Mouse (Mus musculus) spleen, adult 2 months (tissue): ENCODE measurements at regions not wholly inside any gene's neighbourhood (a gene's known extent, or its start where the extent isn't known, plus 50 kb on each side); places are given as distances from the start of the nearest gene placed in this dataset.

Experiments
- CTCF ChIP-seq: fragments of 200-500 bp; IDR thresholded peaks from 2 replicates; pipeline ENCODE4 v1.5.1; 2011; ENCODE audit warnings: mild to moderate bottlenecking, inconsistent platforms; ENCODE audit not compliant: insufficient read depth, insufficient read length, insufficient replicate concordance; ENCODE audit errors: extremely low read depth
- POLR2A ChIP-seq: fragments of 200-500 bp; IDR thresholded peaks from 2 replicates; pipeline ENCODE4 v1.6.1; 2011; ENCODE audit warnings: low read depth, low read length, inconsistent platforms

DNA sequence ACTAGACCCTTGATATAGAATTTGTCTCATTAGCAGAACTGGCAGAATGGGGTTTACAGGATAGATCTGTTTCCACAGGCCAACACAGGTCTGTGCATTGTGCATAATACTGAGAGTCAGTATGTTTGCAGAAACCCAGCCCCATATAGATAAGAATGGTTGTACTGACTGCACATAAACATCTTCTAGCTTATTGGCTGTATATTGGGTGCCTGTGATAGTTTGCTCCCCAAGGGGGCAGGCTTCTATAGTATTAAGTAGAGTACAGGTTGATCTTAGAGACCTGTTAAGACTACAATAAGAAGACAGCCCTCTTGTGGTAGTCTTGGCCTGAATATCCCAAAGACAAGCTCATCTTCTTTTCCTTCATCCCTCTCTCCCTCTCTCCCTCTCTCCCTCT lies 90.1 kb upstream of the Tex13c2 start:
- no peak for TF ChIP-seq CTCF
- TF ChIP-seq POLR2A, result no peak
